Mouse (Mus musculus) hindlimb bud, embryonic 11.5 days (tissue): ENCODE data around the gene Cbx1.
"Not testable (repeated sequence)": the region's sequence is repeated elsewhere in the genome, so short reads cannot be mapped to it uniquely, and the experiment has no call there.

Experiments used
- DNase-seq: peaks from one replicate; pipeline ENCODE4 v3.0.0-alpha.2; 2012; ENCODE audit warnings: low read depth, low spot score; ENCODE audit errors: extremely low spot score

The Cbx1 gene

GRCm38 (mm10) chr11:96775063-96775462 is 13.9 kb upstream of the Cbx1 start:
- no peak for DNase-seq

- DNase-seq = no peak
Measured at GRCm38 (mm10) chr11:96775665-96776064, 13.3 kb upstream of the Cbx1 start.

- DNase-seq = no peak
Measured at GRCm38 (mm10) chr11:96776068-96776467, 12.9 kb upstream of the Cbx1 start.

- peak; percentile 96 for DNase-seq
Measured at GRCm38 (mm10) chr11:96776968-96777962, 11.7 kb upstream of the Cbx1 start, which contains the start of gene Snx11. Gene Snx11 (minus strand): TSS chr11:96777559.

- DNase-seq = not testable (repeated sequence)
Measured at GRCm38 (mm10) chr11:96778061-96778627, 10.8 kb upstream of the Cbx1 start.

- DNase-seq = no peak
Measured at GRCm38 (mm10) chr11:96780306-96780705, 8.6 kb upstream of the Cbx1 start.

- DNase-seq = no peak
Measured at GRCm38 (mm10) chr11:96781425-96781824, 7.5 kb upstream of the Cbx1 start.

- peak; percentile 52 for DNase-seq
Measured at GRCm38 (mm10) chr11:96784847-96785246, 4.1 kb upstream of the Cbx1 start.

- DNase-seq = no peak
Measured at GRCm38 (mm10) chr11:96786731-96787450, 2.0 kb upstream of the Cbx1 start.

- no peak for DNase-seq
Measured at GRCm38 (mm10) chr11:96789990-96790389, 1.1 kb downstream of the Cbx1 start.

- no peak for DNase-seq
Measured at GRCm38 (mm10) chr11:96790681-96791080, 1.8 kb downstream of the Cbx1 start.

GRCm38 (mm10) chr11:96795491-96795890 is 6.6 kb downstream of the Cbx1 start:
- DNase-seq = no peak

GRCm38 (mm10) chr11:96796081-96796480 is 7.2 kb downstream of the Cbx1 start:
- no peak for DNase-seq

GRCm38 (mm10) chr11:96796586-96796985 is 7.7 kb downstream of the Cbx1 start:
- no peak for DNase-seq

GRCm38 (mm10) chr11:96799511-96799910 is 10.6 kb downstream of the Cbx1 start:
- no peak for DNase-seq

- DNase-seq = no peak
Measured at GRCm38 (mm10) chr11:96805606-96806005, 16.7 kb downstream of the Cbx1 start.

GRCm38 (mm10) chr11:96808066-96808465 is 19.1 kb downstream of the Cbx1 start:
- no peak for DNase-seq

- DNase-seq = no peak
Measured at GRCm38 (mm10) chr11:96809562-96810235, 20.8 kb downstream of the Cbx1 start.

- DNase-seq = not testable (repeated sequence)
Measured at GRCm38 (mm10) chr11:96811188-96811587, 22.3 kb downstream of the Cbx1 start.

GRCm38 (mm10) chr11:96813455-96813854 is 24.5 kb downstream of the Cbx1 start:
- DNase-seq = no peak

- DNase-seq = no peak
Measured at GRCm38 (mm10) chr11:96813920-96814319, 25.0 kb downstream of the Cbx1 start.
